Mouse (Mus musculus): ENCODE measurements around the gene Myo5a.

GRCm38 (mm10) chr9:75264008-75264718, 193.3 kb downstream of the Myo5a start:
- TF ChIP-seq CTCF (IDR thresholded peaks at IDR 0.05; ENCODE audit: low read depth) (no peak), EP300 (IDR thresholded peaks at IDR 0.05; ENCODE audit: low read depth) (no peak)
